Mouse (Mus musculus) testis, adult 2 months (tissue): ENCODE measurements around the gene Itgb5. TPM values are rescaled to one million over a fixed set of nuclear protein-coding genes. Genes with fewer than 3 reads are reported as not detected.

Source experiments
- H3K27ac ChIP-seq: fragments of 200-500 bp; 2 replicates; pipeline ENCODE4 v1.5.1; 2012; ENCODE audit warnings: low read depth, low read length; ENCODE audit not compliant: control insufficient read depth, insufficient read depth
- H3K27me3 ChIP-seq: fragments of 200-500 bp; 2 replicates; pipeline ENCODE4 v1.6.1; 2012; ENCODE audit warnings: mild to moderate bottlenecking, low read length, moderate library complexity; ENCODE audit not compliant: control insufficient read depth, insufficient read depth
- H3K36me3 ChIP-seq: fragments of 200-500 bp; 2 replicates; pipeline ENCODE4 v1.6.1; 2012; ENCODE audit warnings: mild to moderate bottlenecking, low read length; ENCODE audit not compliant: control insufficient read depth, insufficient read depth
- H3K4me1 ChIP-seq: fragments of 200-500 bp; 2 replicates; pipeline ENCODE4 v1.6.1; 2012; ENCODE audit warnings: low read length; ENCODE audit not compliant: control insufficient read depth, insufficient read depth
- H3K4me3 ChIP-seq: fragments of 200-500 bp; 2 replicates; pipeline ENCODE4 v1.5.1; 2012; ENCODE audit warnings: low read depth, mild to moderate bottlenecking, low read length, moderate library complexity, mixed read lengths; ENCODE audit not compliant: control insufficient read depth
- CTCF ChIP-seq: fragments of 200-500 bp; IDR thresholded peaks from 2 replicates; pipeline ENCODE4 v1.5.1; 2012; ENCODE audit warnings: low read depth, mild to moderate bottlenecking, inconsistent platforms, low read length, moderate library complexity; ENCODE audit not compliant: control insufficient read depth, insufficient read depth, insufficient replicate concordance
- POLR2A ChIP-seq: fragments of 200-500 bp; IDR thresholded peaks from 2 replicates; pipeline ENCODE4 v1.6.1; 2012; ENCODE audit warnings: low read depth, mild to moderate bottlenecking, inconsistent platforms, low read length, moderate library complexity; ENCODE audit not compliant: control insufficient read depth
- polyA plus RNA-seq: library from polyadenylated mRNA; depleted of rRNA; stranded (reverse); fragments of >200 nt; gene quantifications from 2 replicates; pipeline ENCODE4 v1.2.3, GENCODE M21; 2012

The Itgb5 gene
- polyA plus RNA-seq, 1 experiment, result 33.0 TPM

DNA sequence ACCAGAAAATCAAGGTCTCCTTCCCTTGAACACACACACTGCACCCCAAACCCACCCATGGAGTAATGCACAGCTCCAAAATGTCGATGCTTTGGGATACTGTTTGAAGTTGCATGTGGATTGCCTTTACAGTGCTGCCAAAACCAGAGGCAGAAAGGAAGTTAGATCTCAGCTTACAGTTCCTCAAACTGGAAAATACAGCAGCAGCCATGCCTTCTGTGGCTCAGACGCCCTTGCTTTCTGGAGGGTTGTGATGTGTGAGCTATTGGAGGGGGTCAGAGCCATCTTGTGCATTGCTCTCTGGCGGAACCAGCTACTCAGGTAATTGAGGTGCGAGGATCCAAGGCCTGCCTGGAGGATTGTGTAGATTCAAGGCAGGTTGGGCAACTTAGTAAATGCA is 107.4 kb downstream of the Itgb5 start:
- H3K27me3 ChIP-seq, result no peaks in the 10 kb centered on the region
- no peaks in the 10 kb centered on the region for H3K36me3 ChIP-seq
- H3K4me3 ChIP-seq, result no peak overlapping the region
- peaks cover 4% of the 10 kb centered on the region; the same call in 1 of the 2 replicates for H3K4me1 ChIP-seq
- peak overlapping the region; percentile 5; the same call in 1 of the 2 replicates for H3K27ac ChIP-seq
- TF ChIP-seq POLR2A (no peak), CTCF (no peak)

- H3K4me1 ChIP-seq, result peaks cover 2% of the 10 kb centered on the region; the same call in 1 of the 2 replicates
- no peak overlapping the region; the same call in 1 of the 2 replicates for H3K27ac ChIP-seq
- no peaks in the 10 kb centered on the region for H3K27me3 ChIP-seq
- no peaks in the 10 kb centered on the region for H3K36me3 ChIP-seq
- TF ChIP-seq CTCF (no peak), POLR2A (no peak)
- no peak overlapping the region for H3K4me3 ChIP-seq
These were observed 108.1 kb downstream of the Itgb5 start for GRCm38 (mm10) chr16:33937567-33937966.

DNA sequence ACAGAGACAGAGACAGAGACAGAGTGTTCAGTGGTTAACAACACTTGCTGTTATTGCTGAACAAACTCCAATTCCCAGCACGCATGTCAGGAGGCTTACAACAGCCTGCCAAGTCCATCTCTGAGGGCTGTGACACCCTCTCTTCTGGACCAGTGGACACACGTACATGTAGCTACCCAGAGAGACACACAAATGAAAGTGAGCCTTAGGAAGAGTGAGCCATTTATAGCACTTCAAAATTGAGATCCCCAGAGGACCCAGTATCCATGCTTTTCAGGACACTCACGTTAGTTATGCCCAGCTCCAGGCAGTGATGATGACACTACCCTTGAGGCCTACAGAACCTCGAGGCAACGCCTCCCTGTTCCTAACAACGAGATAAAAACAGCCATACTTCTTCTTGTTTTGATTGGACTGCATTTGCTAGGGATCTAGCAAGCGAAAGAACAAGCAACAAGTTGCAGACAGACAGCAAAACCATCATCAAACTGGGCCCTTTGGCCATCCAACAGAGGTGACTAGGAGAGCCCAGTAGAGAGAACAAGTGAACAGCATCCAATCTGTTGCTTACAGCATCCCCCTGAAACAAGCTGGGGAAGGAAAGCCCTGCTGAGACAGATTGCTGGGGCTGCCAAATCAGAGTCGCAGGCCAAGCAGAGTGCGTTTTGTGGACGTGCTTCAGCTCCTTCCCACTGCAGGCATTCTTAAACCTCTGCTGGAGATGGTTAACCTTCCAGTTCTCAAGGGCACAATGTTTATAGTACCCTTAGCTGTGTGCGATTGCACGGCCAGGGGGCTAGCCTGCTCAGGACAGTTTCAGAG is 109.1 kb downstream of the Itgb5 start:
- H3K4me3 ChIP-seq, result no peak overlapping the region

DNA sequence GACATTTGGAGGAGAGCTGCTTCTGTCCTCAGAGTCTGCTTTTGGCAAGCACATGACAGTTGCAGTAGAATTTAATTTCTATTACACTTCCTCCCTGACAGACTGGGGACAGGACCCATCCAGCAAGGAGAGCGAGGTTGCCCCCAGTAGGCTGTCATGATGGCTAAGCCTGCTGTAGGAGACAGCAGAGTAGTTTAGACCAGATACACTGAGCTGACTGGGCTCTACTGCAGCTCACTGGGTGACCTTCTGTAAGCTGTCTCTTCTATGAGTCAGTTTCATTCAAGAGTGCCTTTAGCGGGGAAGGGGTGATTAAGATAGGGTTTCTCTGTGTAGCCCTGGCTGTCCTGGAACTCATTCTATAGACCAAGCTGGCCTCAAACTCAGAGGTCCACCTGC is 109.7 kb downstream of the Itgb5 start:
- Histone ChIP-seq H3K4me1 (no peaks in the 10 kb centered on the region; the same call in 1 of the 2 replicates), H3K27ac (no peak overlapping the region), H3K4me3 (no peak overlapping the region), H3K27me3 (no peaks in the 10 kb centered on the region), H3K36me3 (no peaks in the 10 kb centered on the region)
- TF ChIP-seq POLR2A (no peak), CTCF (no peak)

More for the DNA sequence above, 109.1 kb downstream of the Itgb5 start:
- Histone ChIP-seq H3K4me1 (no peaks in the 10 kb centered on the region; the same call in 1 of the 2 replicates), H3K27me3 (no peaks in the 10 kb centered on the region), H3K27ac (peak overlapping the region; percentile 25; the same call in 1 of the 2 replicates), H3K36me3 (no peaks in the 10 kb centered on the region)
- no peak for TF ChIP-seq CTCF
- TF ChIP-seq POLR2A, result no peak

DNA sequence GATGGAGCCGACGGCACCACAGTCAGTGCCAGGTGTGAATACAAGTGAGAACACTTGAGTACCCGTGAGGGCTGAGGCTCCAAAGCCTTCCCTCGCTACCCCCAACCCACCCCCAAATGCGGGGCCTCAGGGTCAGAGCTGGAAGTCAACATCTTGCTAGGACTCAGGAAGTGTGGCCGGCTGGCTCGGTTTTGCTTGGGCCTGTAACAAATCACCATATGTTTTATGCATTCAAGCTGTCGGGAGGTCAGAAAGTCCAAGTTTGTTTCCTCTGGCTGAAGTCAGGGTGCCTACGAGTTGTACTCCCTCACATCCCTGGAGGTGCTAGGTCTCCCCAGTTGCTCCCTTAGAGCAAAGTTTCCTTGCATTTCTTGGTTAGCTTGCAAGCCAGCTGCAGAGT is 110.2 kb downstream of the Itgb5 start:
- Histone ChIP-seq H3K27ac (no peak overlapping the region), H3K4me1 (no peaks in the 10 kb centered on the region; the same call in 1 of the 2 replicates)
- TF ChIP-seq POLR2A (no peak), CTCF (no peak)

GRCm38 (mm10) chr16:33940095-33940494 is 110.6 kb downstream of the Itgb5 start:
- H3K4me1 ChIP-seq, result no peaks in the 10 kb centered on the region
- no peak overlapping the region for H3K4me3 ChIP-seq
- H3K27ac ChIP-seq, result no peak overlapping the region
- TF ChIP-seq CTCF (no peak), POLR2A (no peak)
- no peaks in the 10 kb centered on the region for H3K36me3 ChIP-seq
- H3K27me3 ChIP-seq, result no peaks in the 10 kb centered on the region

More for the DNA sequence above, 110.2 kb downstream of the Itgb5 start:
- Histone ChIP-seq H3K27me3 (no peaks in the 10 kb centered on the region), H3K4me3 (no peak overlapping the region), H3K36me3 (no peaks in the 10 kb centered on the region)

- no peaks in the 10 kb centered on the region for H3K4me1 ChIP-seq
- peak overlapping the region; percentile 40 for H3K27ac ChIP-seq
- TF ChIP-seq CTCF, result no peak
These were observed 111.9 kb downstream of the Itgb5 start for GRCm38 (mm10) chr16:33941271-33941781.

More at GRCm38 (mm10) chr16:33941271-33941781, 111.9 kb downstream of the Itgb5 start:
- Histone ChIP-seq H3K36me3 (no peaks in the 10 kb centered on the region), H3K27me3 (no peaks in the 10 kb centered on the region), H3K4me3 (no peak overlapping the region)
